Mouse (Mus musculus) cerebellum, postnatal 14 days (tissue): ENCODE results near the gene Oser1.
"Not testable (repeated sequence)": the region's sequence is repeated elsewhere in the genome, so short reads cannot be mapped to it uniquely, and the experiment has no call there.

Experiments
- DNase-seq, 2 experiments: peaks; one replicate each; pipeline ENCODE4 v3.0.0; 2021; ENCODE audit warnings: mixed read lengths in 2 of 2

The Oser1 gene

DNA sequence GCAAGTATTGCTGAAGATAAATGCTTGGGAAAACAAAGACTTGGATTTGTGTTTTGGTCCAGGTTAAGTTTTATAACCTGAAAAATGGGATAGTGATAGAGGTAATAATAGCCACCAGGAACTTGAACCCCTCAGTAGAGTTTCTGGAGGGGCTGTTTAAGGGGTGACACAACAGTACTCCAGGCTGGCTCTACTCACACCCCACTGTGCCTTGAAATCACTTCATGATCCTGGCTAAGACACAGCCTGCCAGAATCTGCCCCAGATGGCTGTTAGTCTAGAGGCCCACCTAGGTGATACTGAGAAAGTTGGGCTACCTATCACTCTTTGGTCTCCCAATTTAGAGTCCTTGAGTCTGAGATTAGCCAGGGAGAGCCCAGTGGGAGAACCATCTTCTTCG is 15.0 kb upstream of the Oser1 start:
- DNase-seq, result no peak

DNA sequence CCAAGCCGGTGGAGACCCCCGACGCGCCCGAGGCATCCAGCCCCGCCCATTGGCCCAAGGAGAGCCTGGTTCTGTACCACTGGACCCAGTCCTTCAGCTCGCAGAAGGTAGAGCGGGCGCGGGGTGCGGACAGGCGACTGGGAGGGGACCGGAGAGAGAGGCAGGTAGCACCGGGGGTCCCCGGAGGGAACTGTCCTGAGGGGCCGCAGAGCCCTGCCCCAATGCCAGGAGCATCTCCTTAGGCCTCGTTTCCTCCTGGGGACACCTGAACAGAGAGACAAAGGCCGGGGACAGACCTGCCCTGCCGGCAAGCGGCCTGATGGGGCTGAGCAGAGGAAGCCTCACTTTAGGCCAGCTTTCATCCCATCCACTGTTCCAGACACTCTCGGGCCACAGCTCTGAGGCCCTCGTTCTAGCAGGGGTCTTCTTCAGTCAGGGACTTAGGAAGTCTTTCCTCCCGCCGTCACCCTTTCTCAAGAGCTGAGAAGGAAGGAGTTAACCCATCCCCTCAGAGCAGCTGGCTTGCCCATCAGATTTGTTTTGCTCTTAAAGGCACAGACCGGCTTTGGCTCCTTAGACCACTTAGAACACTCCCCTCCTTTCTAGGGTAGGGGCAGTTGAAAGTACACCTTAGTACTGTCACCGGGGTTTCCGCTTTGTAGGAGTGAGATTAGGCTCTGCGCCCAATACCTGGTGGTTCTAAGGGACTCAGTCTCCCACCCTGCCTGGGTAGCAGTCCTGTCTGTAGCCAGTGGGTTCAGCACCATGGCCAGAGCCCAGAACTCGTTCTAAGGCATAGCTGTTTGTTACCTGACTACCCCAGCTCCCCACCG is 14.3 kb upstream of the Oser1 start:
- DNase-seq, result peak in 1 of 2 experiments; percentile 56

DNA sequence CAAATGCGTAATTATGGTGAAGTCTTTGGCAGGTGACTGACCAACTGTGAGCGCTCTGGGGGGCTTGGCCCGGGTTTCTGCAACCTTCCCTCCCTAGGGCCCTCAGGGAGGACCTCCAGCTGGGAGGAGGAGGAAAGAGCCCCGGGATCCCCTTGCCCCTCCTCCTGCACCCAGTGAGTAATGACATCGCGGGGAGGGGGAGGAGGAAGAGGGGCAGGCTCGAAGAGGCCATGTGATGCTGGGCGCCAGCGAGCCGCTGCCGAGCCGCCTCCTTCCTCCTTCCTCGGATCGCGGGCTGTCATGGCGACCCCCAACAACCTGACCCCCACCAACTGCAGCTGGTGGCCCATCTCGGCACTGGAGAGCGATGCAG is 13.7 kb upstream of the Oser1 start, which contains the start of gene Gdap1l1:
TSS of gene Gdap1l1 (plus strand) at position 231 of the 373 bp plus-strand sequence.
- peak; percentile 87 to 88 for DNase-seq

DNA sequence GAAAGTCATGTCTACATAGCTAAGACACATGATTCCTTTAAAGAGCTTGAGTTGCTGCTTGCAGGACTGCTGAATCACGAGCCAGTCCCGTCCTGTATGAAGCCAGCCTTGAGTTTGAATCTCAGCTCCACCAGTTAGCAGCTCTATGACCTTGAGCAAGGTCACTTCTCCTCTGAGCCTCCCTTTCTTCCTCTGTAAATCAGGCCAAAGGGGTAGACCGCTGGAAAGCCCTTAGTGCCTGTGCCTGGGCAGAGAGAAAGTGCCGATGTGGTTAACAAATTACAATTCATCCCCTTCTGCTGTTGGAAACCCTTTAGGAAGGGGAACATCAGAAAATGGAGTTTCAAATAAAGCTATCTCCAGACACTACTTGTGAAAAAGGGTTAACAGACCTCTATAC is 13.3 kb upstream of the Oser1 start:
- DNase-seq, result peak; percentile 36 to 50

DNA sequence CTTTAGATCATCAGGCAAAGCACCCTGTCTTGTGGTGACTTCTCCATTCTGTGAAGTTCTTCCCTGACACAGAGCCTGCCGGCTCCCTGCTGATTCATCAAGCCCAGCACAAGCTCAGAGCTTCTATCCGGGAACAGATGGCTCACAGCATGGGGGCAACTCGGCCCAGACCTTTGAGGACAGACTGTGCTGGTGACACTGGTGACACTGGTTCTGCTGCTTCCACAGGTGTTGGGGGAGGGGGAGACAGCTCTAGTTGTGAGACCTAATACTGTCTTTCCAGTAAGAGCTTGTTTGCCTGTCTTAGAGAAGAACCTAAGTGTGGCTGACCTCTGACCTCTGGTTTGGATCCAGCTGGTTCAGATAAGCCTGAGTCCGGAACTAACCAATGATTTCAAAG is 9.5 kb upstream of the Oser1 start:
- peak; percentile 92 to 95 for DNase-seq

DNA sequence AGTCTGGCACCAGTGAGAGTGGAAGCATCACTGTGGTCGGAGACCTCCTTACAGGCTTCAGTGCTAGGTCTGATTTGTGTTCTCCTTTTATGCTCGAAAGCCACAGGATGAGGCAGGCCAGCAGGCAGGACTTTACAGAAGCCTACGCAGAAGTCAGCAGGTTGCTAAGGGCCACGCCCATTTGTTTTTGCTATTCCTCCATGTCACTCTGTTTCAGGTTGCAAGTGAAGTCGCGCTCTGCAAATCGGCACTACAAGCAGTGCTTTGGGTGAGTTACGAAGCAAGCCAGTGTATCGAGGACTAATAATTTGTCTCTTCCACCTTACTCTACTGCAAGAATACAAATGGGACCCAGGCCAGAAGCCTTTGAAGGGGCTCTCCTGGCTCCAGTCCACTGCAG is 6.8 kb upstream of the Oser1 start:
- peak in 1 of 2 experiments; percentile 7 for DNase-seq

DNA sequence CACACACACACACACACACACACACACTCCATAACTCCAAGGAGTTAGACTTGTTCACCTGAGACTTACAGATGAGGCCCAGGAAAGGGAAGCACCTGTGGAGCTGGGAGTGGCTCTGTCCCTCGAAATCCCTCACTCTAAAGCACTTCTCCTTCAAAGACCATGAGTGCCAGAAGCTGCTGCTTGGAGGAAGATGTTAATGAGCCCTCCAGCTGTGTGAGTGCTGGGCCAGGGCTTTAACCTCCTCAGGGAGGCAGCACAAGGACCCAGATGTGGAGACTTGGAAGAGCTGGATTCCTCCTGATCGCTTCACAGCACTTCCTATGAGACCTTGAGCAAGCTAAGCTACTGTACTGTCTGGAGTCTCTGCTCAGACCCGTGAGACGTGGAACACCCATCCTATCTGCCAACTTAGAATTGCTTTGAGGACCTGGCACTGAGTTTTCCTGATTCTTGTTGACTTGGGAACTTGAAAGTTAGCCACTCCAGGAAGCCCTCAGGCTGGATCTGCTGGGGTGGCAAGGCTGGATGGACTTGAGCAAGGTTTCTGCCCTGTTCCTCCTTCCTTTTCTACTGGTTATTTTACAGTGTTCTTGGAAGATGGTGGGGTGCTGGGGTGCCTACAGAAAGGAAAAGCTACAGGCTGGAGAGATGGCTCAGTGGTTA is 4.0 kb upstream of the Oser1 start:
- DNase-seq, result no peak

DNA sequence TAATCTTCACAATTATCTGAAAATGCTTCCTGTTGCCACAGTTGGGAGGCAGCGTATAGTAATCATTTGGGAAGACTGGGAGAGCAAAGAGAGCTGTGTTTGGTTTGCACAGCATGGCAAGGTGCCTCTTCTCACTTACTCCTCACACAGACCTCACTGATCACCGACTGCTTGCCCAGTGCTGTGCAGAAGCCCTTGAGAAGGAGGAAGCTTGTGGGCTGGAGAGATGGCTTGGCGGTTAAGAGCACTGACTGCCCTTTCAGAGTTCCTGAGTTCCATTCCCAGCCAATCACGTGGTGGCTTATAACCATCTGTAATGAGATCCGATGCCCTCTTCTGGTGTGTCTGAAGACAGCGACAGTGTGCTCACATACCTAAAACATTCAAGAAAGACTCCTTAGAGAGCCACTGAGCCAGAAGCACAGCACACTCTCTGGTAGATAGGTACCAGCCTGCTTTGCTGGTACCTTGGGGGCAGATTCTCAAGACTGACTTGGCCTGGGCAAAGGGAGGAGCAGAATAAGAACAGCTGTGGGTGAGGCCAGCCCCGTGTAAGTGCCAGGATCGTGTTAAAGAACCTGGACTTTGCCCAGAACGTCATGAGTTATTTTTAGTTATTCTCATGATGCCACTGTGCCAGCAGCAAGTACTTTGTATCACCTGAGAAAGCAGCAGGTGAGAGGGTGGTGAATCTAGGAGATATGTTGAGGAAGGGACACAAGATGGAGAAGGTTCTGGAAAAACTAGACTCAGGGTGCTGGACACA is 1.4 kb downstream of the Oser1 start:
- no peak for DNase-seq

DNA sequence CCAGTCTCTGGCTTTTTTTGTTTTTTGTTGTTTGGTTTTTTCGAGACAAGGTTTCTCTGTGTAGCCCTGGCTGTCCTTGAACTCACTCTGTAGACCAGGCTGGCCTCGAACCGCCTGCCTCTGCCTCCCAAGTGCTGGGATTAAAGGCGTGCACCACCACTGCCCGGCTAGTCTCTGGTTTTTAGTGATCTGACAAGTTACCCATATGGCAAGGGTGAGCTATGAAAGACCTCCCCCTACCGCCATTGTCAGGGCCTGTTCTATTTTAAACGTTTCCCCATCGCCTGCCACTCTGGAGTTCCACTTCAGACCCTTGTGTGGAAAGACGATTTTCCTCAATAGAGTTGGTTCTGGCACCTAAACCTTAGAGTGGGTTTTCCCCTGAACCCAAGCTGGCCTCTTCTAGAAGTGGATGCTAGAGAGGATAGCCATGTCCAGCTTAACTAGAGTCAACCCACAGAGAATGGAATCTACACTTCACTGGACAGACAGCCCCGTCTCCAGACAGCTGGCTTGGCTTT is 4.1 kb downstream of the Oser1 start:
- peak in 1 of 2 experiments; percentile 37 for DNase-seq

DNA sequence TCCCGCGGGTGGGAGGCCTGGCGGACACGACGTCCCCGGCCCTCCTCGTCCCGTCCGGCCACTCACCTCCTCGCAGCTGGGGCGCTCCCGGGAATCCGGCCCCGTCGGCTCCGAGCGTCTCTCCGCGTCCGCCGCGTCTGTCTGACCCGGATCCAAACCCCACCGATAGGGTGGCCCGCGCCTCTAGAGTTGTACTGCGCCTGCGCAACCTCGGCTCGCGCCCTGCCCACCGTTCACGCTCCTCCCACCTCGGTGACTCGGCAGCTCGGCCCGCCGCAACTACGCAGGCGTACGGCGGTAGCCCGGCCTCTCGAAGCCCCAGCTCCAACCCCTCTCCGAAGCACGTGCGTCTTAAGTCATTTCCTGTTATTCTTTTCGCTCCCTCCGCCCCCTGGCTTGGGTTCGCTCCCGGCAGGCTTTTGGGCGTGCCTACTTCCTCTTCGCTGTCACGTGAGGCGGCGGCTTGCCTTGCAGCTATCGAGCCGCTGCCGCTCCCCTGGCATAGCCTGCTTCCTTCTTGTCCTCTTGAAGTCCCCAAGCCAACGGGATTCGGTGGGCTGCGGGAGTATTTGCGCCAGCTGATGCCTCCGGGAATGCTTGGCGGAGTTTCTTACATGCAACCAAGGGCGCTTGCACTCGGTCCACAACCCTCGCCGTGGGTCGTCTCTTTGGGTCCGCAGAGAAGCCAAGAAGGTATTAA is 5.0 kb downstream of the Oser1 start:
- peak; percentile 98 to 99 for DNase-seq

DNA sequence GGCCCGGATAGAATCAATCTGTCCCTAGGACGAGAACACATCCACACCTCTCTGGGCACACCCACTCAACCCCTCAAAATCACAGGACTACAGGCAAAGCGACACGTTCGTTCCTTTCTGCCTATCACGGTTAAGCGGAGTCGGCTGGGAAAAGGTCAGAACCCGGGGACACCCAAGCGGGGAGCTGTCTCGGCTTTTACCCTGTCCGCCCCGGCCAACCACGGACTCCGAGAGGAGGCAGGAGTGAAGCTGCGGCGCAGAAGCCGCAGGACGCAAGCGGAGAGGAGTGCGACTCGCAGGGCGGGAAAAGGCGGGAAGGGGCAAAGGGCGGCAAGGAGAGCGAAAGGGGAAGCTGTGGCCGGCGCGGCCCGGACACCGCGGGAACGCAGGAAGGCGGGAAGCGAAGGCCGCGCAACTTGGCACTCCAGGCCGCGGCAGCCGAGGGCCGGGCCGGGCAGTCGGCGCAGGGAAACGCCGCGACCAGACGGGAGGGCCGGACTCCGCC is 5.6 kb downstream of the Oser1 start:
- no peak for DNase-seq

DNA sequence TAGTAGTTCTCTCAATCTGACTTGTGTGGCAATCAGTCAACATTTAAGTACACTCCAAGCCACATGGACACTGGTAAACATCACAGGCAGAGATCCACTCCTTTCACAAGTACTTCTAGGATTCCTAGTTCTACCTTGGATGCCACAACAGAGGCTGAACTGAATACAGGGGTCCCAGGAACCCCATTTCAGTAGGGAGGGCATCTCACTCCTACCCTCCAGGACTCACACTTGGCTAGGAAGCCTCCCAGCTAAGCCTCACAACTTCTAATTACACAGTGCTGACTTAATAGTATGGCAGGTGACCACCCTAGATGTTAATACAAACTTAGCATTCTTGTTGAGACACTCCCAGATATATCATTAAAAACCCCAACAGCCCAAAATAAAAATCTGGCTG is 6.7 kb downstream of the Oser1 start:
- no peak for DNase-seq

DNA sequence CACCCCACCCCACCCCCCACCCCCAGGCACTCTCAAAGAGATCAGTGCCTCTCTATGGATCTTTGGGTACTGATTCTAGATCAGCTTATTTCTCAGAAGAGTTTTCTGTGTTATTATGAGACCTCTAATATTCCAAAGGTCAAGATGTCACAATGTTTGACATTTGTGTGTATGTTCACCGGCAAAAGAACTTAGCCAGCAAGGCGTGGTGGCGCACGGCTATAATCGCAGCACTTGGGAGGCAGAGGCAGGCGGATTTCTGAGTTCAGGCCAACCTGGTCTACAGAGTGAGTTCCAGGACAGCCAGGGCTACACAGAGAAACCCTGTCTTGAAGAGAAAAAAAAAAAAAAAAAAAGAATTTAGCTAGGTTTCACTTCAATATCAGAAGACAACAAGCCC is 7.5 kb downstream of the Oser1 start:
- no peak for DNase-seq

DNA sequence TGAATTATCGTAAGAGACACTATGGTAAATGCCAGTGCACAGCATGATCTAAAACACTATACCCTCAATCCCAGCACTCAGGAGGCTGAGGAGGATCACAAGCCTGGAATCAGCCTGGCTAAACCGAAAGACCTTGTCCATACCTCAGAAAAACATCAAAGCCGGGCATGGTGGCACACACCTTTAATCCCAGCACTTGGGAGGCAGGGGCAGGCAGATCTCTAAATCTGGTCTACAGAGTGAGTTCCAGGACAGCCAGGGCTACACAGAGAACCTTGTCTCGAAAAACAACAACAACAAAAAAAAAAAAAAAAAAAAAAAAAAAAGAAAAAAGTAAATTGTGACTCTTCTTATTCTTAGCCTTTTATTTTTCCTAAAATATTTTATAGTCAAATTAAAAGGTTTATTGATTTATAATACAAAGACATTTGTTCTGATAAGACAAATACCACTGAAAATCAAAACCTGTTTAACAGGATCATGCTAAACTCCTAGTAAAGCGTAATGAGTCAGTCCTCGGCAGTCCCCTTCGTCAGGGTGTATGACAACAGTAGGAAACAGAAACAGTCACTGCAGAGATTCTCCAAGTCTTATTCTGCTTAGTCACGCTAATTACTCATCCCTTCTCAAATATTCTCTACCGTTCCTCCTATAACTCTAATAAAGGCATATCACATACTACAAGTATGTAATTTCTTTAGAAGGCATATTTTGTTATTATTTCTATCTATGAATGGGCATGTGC is 11.5 kb downstream of the Oser1 start:
- no peak for DNase-seq

DNA sequence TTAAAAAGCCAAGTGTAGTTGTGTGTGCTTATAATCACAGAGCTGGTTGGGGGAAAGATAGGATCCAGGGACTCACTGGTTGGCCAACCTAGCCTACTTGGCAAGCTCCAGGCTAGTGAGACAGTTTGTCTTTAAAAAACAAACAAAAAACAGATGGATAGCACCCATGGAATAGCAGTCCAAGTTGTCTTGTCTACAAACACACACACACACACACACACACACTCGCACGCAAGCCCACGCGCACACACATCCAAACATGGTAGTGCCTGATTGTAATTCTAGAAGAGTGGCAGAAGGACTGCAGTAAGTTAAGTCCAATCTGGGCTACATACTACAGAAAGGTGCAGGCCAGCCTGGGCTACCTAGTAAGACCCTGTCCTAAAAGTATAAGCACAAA is 12.1 kb downstream of the Oser1 start:
- DNase-seq, result no peak

DNA sequence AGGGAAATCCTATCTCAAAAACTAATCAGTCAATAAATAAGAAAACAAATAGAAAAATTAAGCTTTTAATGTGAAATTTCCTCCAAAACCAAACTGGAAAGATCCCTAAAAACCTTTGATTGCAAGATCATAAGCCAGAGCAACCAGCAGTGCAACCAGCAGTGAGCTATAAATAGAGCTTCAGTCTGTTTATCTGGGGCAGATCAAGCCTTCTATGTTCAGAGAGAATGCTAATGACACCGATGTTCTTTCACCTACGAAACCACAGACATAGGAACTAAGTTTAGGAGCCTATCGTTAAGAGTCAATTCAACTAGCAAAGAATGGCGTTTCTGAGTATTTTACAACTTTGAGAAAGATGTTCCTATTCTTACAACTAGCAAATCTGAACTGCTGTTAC is 12.7 kb downstream of the Oser1 start:
- DNase-seq, result no peak

DNA sequence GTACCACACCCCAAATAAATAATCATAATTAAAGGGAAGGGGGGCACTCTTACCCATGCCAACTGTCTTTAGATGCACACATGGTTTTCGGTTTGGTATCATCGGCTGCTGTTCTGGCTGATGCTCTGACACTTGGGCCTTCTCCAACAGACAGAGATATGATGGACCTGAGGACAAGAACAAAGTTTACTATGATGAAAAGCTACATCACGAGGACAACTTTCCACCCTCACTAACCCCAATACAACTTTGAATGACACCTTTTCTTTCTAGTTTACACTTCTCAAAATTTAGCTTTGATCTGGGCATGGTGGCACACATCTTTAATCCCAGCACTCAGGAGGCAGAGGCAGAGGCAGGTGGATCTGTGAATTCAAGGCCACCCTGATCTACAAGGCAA is 13.2 kb downstream of the Oser1 start:
- DNase-seq, result not testable (repeated sequence)

DNA sequence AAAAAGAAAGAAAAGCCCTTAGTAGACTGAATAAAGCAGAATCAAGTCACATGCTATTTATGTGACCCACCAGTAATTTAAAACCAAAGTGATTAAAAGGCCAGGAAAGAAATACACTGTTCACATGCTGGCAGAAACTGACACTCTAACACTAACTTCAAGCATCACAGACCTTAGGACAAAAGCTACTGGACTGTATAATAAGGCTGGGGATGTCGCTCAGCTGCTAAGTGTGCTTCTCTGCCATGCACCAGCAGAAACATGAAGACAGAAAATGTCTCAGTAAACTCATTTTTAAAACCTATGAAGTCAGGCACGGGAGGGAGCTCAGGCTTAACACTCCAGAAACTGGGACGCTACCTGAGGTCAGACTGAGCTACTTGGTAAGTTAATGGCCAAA is 14.3 kb downstream of the Oser1 start:
- no peak for DNase-seq

DNA sequence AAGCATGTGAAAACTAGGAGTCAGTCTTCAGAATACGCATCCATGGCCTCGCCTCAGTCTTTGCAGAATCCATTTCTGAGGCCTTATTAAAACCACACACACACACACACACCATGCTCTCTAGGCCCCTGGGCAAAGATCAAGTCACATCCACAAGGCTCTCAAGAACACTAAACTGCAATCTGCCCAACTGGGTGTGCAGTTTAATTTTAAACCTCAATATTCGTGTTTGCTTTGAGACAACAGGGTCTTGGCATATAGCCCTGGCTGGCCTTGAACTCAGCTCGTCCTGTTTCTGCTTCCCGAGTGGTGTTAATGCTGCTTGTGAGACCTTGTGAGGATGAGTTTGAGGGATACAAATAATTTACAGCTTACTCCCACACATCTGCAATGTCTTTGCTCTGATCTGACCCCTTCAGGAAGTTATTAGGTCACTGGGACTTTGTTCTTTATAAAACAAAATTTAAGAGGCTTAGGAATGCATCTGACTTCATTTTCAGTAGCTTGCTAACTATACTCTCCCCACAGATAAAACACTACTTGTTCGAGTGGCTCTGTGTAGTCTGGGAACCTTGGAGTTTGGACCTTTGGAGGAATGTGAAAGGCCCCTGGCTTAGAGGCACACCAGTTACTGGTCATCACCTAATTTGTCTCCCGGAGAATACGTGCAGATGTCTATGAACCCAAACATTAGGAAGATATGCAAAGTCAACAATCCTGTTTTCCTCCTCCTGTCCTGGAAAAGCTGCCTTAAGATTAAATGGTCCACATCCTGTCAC is 20.3 kb downstream of the Oser1 start:
- DNase-seq, result no peak

DNA sequence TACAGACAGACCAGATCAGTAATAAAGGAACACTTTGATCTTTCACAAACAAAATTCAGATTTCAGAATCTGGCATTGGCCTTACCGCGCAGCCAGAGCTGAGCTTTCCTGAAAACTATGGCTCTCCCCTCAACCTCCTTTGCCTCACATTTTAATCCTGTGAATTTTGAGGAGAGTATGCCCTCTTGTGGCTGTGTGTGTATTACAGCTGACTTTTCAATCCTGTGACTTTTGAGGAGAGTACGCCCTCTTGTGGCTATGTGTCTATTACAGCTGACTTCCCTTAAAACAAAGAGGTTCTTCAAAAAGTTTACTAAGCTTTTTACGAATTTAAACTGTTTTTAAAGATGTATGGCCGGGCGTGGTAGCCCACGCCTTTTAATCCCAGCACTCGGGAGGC is 23.3 kb downstream of the Oser1 start:
- peak; percentile 87 to 89 for DNase-seq

DNA sequence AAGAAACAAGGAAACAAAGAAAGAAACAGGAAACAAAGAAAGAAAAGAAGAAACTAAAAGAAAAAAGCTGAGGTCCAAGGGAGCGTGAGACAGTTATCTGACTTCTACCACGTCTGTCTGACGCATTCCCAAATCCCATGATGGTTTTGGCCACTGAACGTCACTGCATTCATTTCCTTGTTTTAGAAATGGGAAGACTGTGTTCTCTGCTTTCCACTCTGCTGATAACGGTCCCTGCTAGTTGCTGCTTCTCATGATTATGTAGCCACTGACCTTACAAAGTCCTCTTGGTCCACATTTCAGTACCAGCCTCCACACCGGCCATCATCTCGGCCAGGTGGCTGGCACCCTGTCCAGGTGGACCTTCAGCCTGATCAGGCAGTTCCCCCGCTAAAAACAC is 25.3 kb downstream of the Oser1 start:
- DNase-seq, result no peak
